Mouse (Mus musculus) hindbrain, embryonic 10.5 days (tissue): ENCODE results near the gene Ankrd11. TPM values are rescaled to one million over a fixed set of nuclear protein-coding genes. Genes with fewer than 3 reads are reported as not detected.

Source experiments
- DNase-seq: peaks from one replicate; pipeline ENCODE4 v3.0.0-alpha.2; 2017; ENCODE audit warnings: low spot score
- H3K27ac ChIP-seq: fragments of 300-500 bp; sonication (generic); 2 replicates; pipeline ENCODE4 v1.5.1; 2016; ENCODE audit warnings: mild to moderate bottlenecking, moderate library complexity
- H3K27me3 ChIP-seq: fragments of 300-500 bp; sonication (generic); 2 replicates; pipeline ENCODE4 v1.6.1; 2016; ENCODE audit warnings: mild to moderate bottlenecking; ENCODE audit not compliant: poor library complexity, insufficient read depth, severe bottlenecking
- H3K36me3 ChIP-seq: fragments of 300-500 bp; sonication (generic); 2 replicates; pipeline ENCODE4 v1.6.1; 2016; ENCODE audit warnings: mild to moderate bottlenecking, moderate library complexity
- H3K4me1 ChIP-seq: fragments of 300-500 bp; sonication (generic); replicated peaks from 2 replicates; pipeline ENCODE4 v1.6.1; 2016; ENCODE audit warnings: mild to moderate bottlenecking
- H3K4me3 ChIP-seq: fragments of 300-500 bp; sonication (generic); 2 replicates; pipeline ENCODE4 v1.5.1; 2016; ENCODE audit warnings: mild to moderate bottlenecking, moderate library complexity
- H3K9me3 ChIP-seq: fragments of 300-500 bp; sonication (generic); 2 replicates; pipeline ENCODE4 v1.6.1; 2016; ENCODE audit warnings: mild to moderate bottlenecking, moderate library complexity
- whole genome bisulfite sequencing: fragments of 180-500 bp; shearing (Covaris S2); methylation state at CpG from one replicate; pipeline ENCODE4 v1.1.7; 2016; 5-methylcytosine and 5-hydroxymethylcytosine counted together
- polyA plus RNA-seq: library from polyadenylated mRNA; unstranded; fragments of >200 nt; fragmentation: Nextera tagmentation; extraction: Ambion mirVana; gene quantifications from 2 replicates; pipeline ENCODE4 v1.2.1, GENCODE M21; 2016

Ankrd11 gene
- polyA plus RNA-seq, 1 experiment from 2014 or later = 31.4 TPM

- Histone ChIP-seq H3K27me3 (no peaks in the 10 kb centered on the region), H3K4me3 (no peak overlapping the region), H3K27ac (no peak overlapping the region), H3K36me3 (peaks cover 3% of the 10 kb centered on the region; the same call in 1 of the 2 replicates), H3K9me3 (no peaks in the 10 kb centered on the region), H3K4me1 (peaks cover 23% of the 10 kb centered on the region; the same call in 1 of the 2 replicates)
- 82% methylated on average over 9 of the region's 9 CpGs for WGBS
- no peak for DNase-seq
These were observed 99.0 kb downstream of the Ankrd11 start for GRCm38 (mm10) chr8:122942803-122943713.

GRCm38 (mm10) chr8:122938591-122938990 lies 103.5 kb downstream of the Ankrd11 start:
- Histone ChIP-seq H3K9me3 (no peaks in the 10 kb centered on the region), H3K36me3 (peaks cover 3% of the 10 kb centered on the region; the same call in 1 of the 2 replicates), H3K27ac (no peak overlapping the region), H3K27me3 (no peaks in the 10 kb centered on the region), H3K4me1 (peaks cover 27% of the 10 kb centered on the region), H3K4me3 (no peak overlapping the region)
- WGBS = 47% methylated on average over 4 of the region's 4 CpGs
- no peak for DNase-seq

GRCm38 (mm10) chr8:122938170-122938569 lies 103.9 kb downstream of the Ankrd11 start:
- peak overlapping the region; percentile 18; the same call in 1 of the 2 replicates for H3K27ac ChIP-seq

GRCm38 (mm10) chr8:122937545-122938053 lies 104.5 kb downstream of the Ankrd11 start:
- no peaks in the 10 kb centered on the region for H3K9me3 ChIP-seq
- peaks cover 3% of the 10 kb centered on the region; the same call in 1 of the 2 replicates for H3K36me3 ChIP-seq
- H3K27ac ChIP-seq = no peak overlapping the region; the same call in 1 of the 2 replicates
- DNase-seq = no peak
- H3K27me3 ChIP-seq = no peaks in the 10 kb centered on the region
- no peak overlapping the region for H3K4me3 ChIP-seq
- peaks cover 28% of the 10 kb centered on the region for H3K4me1 ChIP-seq
- 82% methylated on average over 2 of the region's 2 CpGs for WGBS

More at GRCm38 (mm10) chr8:122938170-122938569, 103.9 kb downstream of the Ankrd11 start:
- Histone ChIP-seq H3K4me3 (no peak overlapping the region), H3K4me1 (peaks cover 27% of the 10 kb centered on the region), H3K9me3 (no peaks in the 10 kb centered on the region), H3K36me3 (peaks cover 3% of the 10 kb centered on the region; the same call in 1 of the 2 replicates), H3K27me3 (no peaks in the 10 kb centered on the region)
- WGBS = 82% methylated on average over 3 of the region's 3 CpGs
- no peak for DNase-seq

GRCm38 (mm10) chr8:122935912-122936311 lies 106.2 kb downstream of the Ankrd11 start:
- no peak for DNase-seq
- Histone ChIP-seq H3K9me3 (no peaks in the 10 kb centered on the region), H3K27me3 (no peaks in the 10 kb centered on the region), H3K4me1 (peaks cover 36% of the 10 kb centered on the region), H3K36me3 (peaks cover 1% of the 10 kb centered on the region; the same call in 1 of the 2 replicates), H3K4me3 (no peak overlapping the region), H3K27ac (no peak overlapping the region)
- 92% methylated on average over 3 of the region's 3 CpGs for WGBS

GRCm38 (mm10) chr8:122935118-122935517 lies 107.0 kb downstream of the Ankrd11 start:
- H3K27ac ChIP-seq = no peak overlapping the region
- 95% methylated on average over 1 of the region's 1 CpGs for WGBS

GRCm38 (mm10) chr8:122933973-122934372 lies 108.1 kb downstream of the Ankrd11 start:
- Histone ChIP-seq H3K27ac (no peak overlapping the region), H3K36me3 (no peaks in the 10 kb centered on the region), H3K27me3 (no peaks in the 10 kb centered on the region), H3K9me3 (no peaks in the 10 kb centered on the region), H3K4me1 (peaks cover 26% of the 10 kb centered on the region), H3K4me3 (no peak overlapping the region)
- DNase-seq = no peak

More at GRCm38 (mm10) chr8:122935118-122935517, 107.0 kb downstream of the Ankrd11 start:
- no peaks in the 10 kb centered on the region for H3K36me3 ChIP-seq
- no peak for DNase-seq
- no peaks in the 10 kb centered on the region for H3K9me3 ChIP-seq
- H3K27me3 ChIP-seq = no peaks in the 10 kb centered on the region
- no peak overlapping the region for H3K4me3 ChIP-seq
- peaks cover 36% of the 10 kb centered on the region for H3K4me1 ChIP-seq

GRCm38 (mm10) chr8:122932561-122932959 lies 109.5 kb downstream of the Ankrd11 start:
- Histone ChIP-seq H3K4me1 (peaks cover 12% of the 10 kb centered on the region), H3K9me3 (no peaks in the 10 kb centered on the region), H3K36me3 (0 out of 2 replicates have a peak, but pooled peaks cover 2% of the 10 kb centered on the region), H3K27ac (no peak overlapping the region), H3K4me3 (no peak overlapping the region), H3K27me3 (no peaks in the 10 kb centered on the region)
- WGBS = 81% methylated on average over 2 of the region's 2 CpGs
- DNase-seq = no peak

GRCm38 (mm10) chr8:122931834-122932560 lies 110.1 kb downstream of the Ankrd11 start:
- no peak for DNase-seq
- no peak overlapping the region for H3K4me3 ChIP-seq
- H3K4me1 ChIP-seq = peaks cover 9% of the 10 kb centered on the region
- no peak overlapping the region for H3K27ac ChIP-seq
- no peaks in the 10 kb centered on the region for H3K27me3 ChIP-seq
- peaks cover 8% of the 10 kb centered on the region for H3K36me3 ChIP-seq
- H3K9me3 ChIP-seq = no peaks in the 10 kb centered on the region
- 79% methylated on average over 3 of the region's 3 CpGs for WGBS

- Histone ChIP-seq H3K4me3 (no peak overlapping the region), H3K27me3 (no peaks in the 10 kb centered on the region), H3K4me1 (peaks cover 15% of the 10 kb centered on the region), H3K27ac (no peak overlapping the region), H3K9me3 (no peaks in the 10 kb centered on the region), H3K36me3 (peaks cover 12% of the 10 kb centered on the region)
- 94% methylated on average over 7 of the region's 7 CpGs for WGBS
- DNase-seq = no peak
These were observed 113.3 kb downstream of the Ankrd11 start for GRCm38 (mm10) chr8:122928631-122929224.

GRCm38 (mm10) chr8:122927841-122928240 lies 114.2 kb downstream of the Ankrd11 start:
- H3K27ac ChIP-seq = no peak overlapping the region
- no peak for DNase-seq
- no peak overlapping the region for H3K4me3 ChIP-seq
- 92% methylated on average over 3 of the region's 3 CpGs for WGBS
- H3K9me3 ChIP-seq = no peaks in the 10 kb centered on the region
- H3K4me1 ChIP-seq = peaks cover 22% of the 10 kb centered on the region
- peaks cover 12% of the 10 kb centered on the region for H3K36me3 ChIP-seq
- no peaks in the 10 kb centered on the region for H3K27me3 ChIP-seq

- H3K27me3 ChIP-seq = no peaks in the 10 kb centered on the region
- H3K27ac ChIP-seq = no peak overlapping the region
- H3K4me1 ChIP-seq = peaks cover 14% of the 10 kb centered on the region
- H3K36me3 ChIP-seq = peaks cover 12% of the 10 kb centered on the region
- no peak for DNase-seq
- WGBS = 80% methylated on average over 7 of the region's 7 CpGs
- no peak overlapping the region for H3K4me3 ChIP-seq
- no peaks in the 10 kb centered on the region for H3K9me3 ChIP-seq
These were observed 115.3 kb downstream of the Ankrd11 start for GRCm38 (mm10) chr8:122926782-122927181.
